Mouse (Mus musculus): ENCODE results near the gene Cfap97d2.

The Cfap97d2 gene

DNA sequence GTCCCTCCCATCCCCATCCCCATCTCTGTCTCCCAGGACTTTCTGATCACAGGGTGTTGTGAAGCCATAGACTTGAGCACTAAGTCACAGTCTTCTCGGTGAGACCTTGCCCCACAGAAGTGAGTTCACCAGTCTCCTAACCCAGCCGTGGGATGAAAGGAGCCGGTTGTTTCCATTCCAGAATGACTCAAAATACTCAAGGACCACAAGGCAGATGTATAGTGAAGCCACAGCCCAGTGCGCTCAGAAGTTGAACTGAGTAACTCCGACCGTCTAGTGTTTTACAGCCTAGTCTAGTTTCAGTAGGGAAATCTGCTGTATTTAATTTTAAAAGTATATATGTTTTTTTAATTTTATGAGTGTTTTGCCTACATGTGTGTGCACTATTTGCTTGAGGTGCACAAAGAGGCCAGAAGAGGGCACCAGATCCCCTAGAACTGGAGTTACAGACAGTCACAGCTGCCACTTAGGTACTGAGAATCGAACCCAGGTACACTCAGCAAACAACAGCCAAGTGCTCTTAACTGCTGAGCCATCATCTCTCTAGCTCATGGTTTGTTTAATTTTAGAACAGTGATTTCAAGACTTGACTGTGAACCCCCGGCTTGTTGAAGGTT is 18.5 kb upstream of the Cfap97d2 start:
- no peak for DNase-seq (ENCODE audit: low spot score)

GRCm38 (mm10) chr8:13687941-13688340 is 17.7 kb upstream of the Cfap97d2 start:
- no peak for DNase-seq (ENCODE audit: low spot score)

DNA sequence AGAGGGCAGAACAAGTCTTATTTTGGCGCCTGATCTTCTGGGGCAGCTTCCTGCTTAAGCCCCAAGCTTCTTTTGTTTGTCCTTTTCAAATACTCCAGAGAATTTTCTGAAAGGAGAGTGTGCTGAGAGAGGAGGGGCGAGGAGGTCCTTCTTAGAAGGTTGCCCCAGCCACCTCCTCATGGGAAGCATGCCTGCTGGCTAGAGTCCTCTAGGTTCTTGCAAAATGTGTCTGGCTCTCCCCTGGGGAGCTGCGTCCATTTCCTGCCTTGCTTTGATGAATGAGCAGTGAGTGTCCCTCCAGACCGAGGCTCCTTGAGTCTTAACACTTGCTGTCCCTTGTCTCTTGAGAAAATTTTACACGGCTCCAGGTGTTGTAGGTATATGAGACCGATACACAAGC is 17.2 kb upstream of the Cfap97d2 start:
- DNase-seq (ENCODE audit: low spot score) = no peak

DNA sequence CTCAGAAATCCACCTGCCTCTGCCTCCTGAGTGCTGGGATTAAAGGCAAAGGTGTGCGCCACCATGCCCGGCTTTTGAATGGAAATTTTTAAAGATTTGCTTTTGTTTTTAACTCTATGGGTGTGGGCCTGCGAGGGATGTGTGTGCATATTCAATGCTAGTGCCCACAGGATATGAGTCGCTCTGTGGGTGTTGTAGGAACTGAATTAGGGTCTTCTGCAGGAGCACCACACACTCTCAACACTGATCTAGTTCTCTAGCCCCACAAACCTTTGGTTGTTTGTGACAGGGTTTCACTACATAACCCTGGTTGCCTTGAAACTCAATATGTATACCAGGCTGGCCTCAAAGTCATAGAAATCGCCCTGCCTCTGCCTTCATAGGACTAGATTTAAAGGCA is 16.4 kb upstream of the Cfap97d2 start:
- no peak for DNase-seq (ENCODE audit: low spot score)

GRCm38 (mm10) chr8:13692302-13693066 is 13.2 kb upstream of the Cfap97d2 start:
- DNase-seq (ENCODE audit: low spot score) = no peak

- DNase-seq (ENCODE audit: low spot score) = no peak
These were observed 11.0 kb upstream of the Cfap97d2 start for GRCm38 (mm10) chr8:13694735-13695134.

DNA sequence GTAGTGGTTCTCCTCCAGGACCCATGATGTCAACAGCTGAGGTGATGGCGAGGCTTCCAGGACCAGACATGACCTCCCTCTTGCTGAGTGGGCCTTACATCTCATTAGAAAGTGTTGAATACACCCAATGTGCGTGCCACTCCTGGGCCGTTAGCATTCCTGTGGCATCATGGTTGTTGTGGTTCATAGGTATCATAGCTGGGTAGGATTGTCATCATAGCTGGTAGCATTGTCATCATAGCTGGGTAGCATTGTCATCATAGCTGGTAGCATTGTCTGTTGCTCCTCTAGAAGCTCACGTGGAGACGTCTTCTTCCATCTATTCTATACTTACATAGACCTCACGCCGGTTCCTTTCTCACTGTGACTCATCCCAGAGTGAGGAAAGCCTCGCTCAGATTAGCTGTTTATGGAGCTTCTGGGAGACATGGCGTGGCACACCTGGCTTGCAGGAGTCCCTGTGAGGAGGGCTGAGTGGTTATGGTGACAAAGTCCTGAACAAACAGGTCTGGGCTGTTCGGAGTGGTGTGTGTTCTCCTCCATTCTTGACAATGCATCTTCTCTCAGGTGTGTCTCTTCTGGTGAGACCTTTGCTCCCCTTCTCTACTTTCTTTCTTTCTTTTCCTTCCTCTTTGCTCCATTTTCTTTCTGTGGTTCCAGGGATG is 10.4 kb upstream of the Cfap97d2 start:
- DNase-seq (ENCODE audit: low spot score) = no peak

DNA sequence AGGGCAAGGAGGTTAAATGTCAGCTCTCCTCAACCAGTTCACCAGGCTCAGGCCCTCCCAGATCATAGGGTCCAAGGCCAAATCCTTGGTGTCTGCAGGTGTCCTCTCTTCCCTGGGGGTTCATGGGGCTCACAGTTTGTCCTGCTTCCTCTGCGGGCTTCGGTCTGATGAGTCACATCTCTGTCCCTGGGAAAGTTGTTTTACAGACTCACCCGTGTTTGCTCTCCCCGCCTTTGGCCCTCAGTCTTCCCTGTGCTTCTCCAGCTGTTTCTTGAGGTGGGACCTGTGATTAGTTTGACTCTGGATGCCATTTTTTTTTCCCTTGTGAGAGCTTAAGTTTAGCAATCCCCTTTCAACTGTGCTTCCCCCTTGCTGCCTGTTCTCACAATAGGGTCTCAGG is 9.5 kb upstream of the Cfap97d2 start:
- no peak for DNase-seq (ENCODE audit: low spot score)

DNA sequence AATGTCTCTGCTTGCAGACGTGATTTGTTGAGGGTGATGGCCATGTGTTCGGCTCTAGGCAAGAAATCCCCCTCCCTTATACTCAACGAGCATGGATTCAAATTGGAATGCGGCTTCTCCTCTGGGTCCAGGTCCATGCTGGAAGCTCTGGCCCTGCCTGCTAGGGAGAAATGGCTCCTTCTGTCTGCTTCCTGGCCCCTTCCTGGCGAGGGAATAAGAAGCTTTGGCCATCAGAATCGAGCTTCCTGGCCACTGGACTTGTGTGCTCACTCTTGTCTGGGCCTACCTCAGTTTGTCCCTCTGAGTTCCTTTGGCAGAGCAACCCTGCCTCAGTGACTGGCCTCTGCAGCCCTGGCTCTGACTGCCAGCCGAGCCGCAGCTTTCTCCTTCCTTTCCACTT is 8.5 kb upstream of the Cfap97d2 start:
- DNase-seq (ENCODE audit: low spot score) = no peak

DNA sequence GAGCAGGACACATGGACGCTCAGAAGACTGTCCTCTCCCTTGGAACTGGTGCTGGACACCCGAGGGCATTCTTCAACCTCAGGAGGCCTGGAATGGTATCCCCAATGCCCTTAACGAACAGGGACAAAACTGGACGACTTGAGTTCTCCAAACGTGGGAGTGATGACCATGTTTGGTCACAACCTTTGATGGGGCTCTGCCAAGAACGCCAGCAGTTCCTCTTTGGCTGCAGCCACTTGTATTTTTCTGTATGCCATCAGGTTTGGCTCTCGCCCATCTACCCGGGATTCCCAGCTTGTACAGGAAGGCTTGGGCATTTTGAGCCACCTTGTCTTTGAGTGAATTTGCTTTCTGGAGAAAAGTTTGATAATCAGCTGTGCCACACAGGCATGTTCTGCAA is 8.0 kb upstream of the Cfap97d2 start:
- DNase-seq (ENCODE audit: low spot score) = no peak

GRCm38 (mm10) chr8:13698281-13698680 is 7.4 kb upstream of the Cfap97d2 start:
- DNase-seq (ENCODE audit: low spot score) = no peak

- no peak for DNase-seq (ENCODE audit: low spot score)
These were observed 6.3 kb upstream of the Cfap97d2 start for GRCm38 (mm10) chr8:13699323-13699949.

DNA sequence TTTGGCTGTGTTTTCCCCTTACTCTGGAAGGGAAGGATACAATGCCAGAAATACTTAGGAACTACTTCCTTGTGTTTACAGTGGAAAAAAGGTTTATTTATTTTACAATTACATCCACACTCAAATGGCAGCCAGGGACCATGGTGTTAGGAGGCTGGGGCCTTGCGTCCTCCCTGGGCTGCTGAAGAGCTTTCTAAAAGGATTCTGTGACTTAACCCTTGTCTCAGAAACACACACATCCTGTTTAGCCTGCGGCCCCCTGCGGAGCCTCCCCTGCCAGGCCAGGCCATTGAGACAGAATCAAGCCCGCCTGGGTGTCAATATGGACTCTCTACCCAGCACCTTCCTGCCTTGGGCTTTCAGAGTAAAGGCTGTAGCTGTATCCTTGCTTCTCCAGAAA is 2.9 kb upstream of the Cfap97d2 start:
- no peak for DNase-seq (ENCODE audit: low spot score)

- no peak for DNase-seq (ENCODE audit: low spot score)
These were observed 1.9 kb upstream of the Cfap97d2 start for GRCm38 (mm10) chr8:13703756-13704155.

DNA sequence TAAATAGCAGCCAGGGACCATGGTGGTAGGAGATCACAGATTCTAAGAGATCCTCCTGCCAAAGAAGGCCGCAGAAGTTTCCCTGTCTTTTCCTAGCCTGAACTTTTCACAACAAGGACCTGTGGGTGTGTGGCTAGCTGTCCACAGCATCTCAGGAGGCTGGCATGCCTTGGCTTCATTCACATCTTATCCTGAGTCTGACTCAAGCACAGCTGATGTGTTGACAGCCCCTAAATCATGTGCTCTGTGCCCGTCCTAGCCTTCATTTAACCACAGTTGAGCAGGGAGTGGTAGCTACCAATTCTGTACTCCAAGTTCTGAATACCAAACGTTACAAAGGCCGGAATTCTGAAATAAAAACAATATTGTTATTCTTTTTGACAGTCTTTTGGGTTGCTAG is 1.4 kb upstream of the Cfap97d2 start:
- no peak for DNase-seq (ENCODE audit: low spot score)

GRCm38 (mm10) chr8:13706918-13707317 is 1.2 kb downstream of the Cfap97d2 start:
- DNase-seq (ENCODE audit: low spot score) = no peak

GRCm38 (mm10) chr8:13708514-13708913 is 2.8 kb downstream of the Cfap97d2 start:
- DNase-seq (ENCODE audit: low spot score) = no peak

DNA sequence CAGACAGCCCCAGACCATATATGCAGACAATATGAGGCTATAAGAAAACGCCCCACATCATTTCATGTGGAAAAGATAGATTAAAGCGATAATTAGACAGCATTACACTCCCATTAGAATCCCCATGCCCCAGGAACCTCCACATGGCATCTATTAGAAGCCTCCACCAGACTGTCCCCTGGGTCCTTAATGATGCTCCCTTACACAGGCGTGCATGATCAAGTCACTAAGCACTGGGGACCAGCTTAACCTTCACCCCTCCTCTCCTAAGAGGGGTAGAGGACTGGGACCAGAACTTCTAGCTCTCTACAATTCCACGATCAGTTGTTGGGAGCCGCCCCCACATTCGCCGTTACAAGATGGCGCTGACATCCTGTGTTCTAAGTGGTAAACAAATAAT is 13.3 kb downstream of the Cfap97d2 start:
- no peak for DNase-seq (ENCODE audit: low spot score)

DNA sequence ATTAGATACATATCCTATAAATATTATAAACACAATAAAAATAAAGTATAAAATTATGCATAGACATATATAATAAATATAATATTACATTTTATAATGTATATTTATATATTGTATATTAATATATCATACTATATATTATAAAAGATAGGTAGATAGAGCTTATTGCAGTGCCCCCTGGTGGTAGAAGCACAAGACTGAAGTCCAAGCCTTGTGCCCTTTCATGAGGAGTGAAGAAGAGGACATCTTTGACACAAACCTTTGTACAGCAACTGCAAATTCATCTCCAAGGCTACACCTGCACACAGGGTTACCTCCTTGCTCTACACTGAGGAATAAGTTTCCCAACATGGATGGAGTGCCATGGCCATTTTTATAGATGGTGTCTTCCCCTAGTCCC is 20.0 kb downstream of the Cfap97d2 start:
- DNase-seq (ENCODE audit: low spot score) = peak; percentile 37

DNA sequence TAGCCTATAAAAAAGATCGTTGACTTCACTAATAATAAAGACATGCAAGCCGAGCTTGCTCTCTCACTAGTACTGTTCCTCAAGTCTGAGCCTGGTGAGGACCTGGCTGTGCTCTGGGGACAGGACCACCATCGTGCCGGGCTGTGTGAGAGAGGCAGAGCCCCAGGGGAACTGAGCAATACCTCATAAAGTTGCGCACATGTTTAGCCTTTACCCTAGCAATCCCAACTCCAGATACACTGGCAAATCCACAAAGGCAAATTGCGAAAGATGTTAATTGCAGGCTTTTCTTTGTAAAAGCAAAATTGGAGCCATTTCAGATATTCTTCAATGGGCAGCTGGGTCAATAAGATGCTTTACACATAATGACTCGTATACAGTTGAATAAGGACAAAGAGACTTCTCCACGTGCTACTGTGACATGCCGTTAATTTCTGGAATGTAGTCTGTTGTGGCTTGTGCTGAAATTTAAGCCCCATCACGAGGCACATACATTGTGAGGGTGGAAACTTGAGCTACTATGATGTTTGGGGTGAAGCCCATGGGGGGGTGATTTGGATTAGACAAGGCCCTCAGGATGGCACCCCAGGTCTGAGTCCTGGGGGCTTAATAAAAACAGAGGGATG is 21.9 kb downstream of the Cfap97d2 start:
- DNase-seq (ENCODE audit: low spot score) = no peak

DNA sequence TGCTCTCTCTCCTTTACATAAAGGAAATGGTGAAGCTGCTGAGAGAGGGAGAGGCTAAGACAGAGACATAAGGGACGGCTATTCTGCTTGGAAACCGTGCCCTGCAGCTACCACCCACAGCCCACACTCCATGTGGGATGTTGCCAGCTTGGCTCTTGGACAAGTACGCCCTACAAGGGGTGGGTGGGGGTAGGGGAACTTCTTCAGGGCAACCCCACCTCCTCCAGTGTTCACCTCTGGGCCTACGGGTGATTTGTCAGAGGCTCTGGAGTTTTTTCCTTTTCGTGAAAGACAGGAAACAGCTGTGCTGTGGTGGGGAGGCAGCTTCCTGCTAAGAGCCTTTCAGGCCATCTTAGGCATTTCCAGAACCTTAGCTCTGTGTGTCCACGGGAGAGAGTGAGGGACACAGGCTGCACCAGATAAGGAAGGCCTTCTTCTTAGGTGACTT is 34.7 kb downstream of the Cfap97d2 start:
- DNase-seq (ENCODE audit: low spot score) = peak; percentile 45

Measured in c-Kit-positive CD71-positive TER-119-positive erythroid progenitor cells, embryonic 14.5 days (primary cell).